Mouse (Mus musculus): ENCODE results near the gene Ercc2. TPM values are rescaled to one million over a fixed set of nuclear protein-coding genes. Genes with fewer than 3 reads are reported as not detected.

Ercc2 gene
- total and polyA plus RNA-seq, 3 experiments = 34.4 to 44.5 TPM; not detected in 1

DNA sequence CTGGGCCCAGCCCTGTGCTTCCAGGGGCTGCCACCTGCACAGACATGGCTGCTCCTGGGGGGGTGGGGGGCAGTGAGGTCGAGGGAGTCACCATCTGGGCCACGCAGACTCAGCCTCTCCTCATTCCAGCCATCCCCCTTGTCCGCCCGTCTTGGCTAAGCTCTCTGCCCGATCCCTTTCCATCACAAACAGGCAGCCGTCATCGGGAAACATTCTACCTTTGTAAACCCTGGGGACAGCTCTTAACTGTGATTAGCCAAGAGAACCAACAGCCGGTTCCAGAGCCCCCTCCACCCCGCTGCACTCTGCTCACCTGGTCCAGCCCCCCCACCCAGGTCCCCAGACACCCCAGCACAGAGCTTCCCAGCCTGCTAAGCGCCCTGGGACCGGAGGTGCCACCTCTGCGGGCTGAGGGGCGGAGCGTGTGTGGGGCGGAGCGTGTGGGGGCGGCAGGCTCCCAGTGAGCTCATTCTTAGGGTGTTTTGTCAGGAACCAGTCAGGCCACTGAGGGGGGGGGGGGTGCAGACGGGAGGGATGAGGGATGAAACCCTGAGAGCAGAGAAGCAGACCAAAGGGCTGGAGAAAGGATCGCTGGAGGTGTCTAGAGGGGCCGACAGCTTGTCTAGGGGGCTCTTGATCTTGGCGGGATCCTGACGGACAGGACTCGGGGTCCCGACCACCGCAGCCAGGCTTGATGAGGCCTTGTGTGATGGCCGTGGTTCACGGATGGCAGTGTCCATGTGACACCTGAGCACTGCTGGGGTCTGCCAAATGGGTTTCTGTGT lies 17.9 kb downstream of the Ercc2 start:
- TF ChIP-seq SIN3A (IDR thresholded peaks at IDR 0.05; ENCODE audit: low read length) = no peak
- TF ChIP-seq CHD1 (IDR thresholded peaks at IDR 0.05; ENCODE audit: low read depth, low read length) = no peak
- TF ChIP-seq UBTF (IDR thresholded peaks at IDR 0.05; ENCODE audit: borderline replicate concordance, insufficient read depth, low read depth, low read length) = no peak
- no peak for TF ChIP-seq MXI1 (IDR thresholded peaks at IDR 0.05; ENCODE audit: low read depth, low read length)
- no peak for TF ChIP-seq ETS1 (IDR thresholded peaks at IDR 0.05; ENCODE audit: low read depth, low read length)
- no peak for TF ChIP-seq USF1 (IDR thresholded peaks at IDR 0.05; ENCODE audit: low read depth, low read length)
- no peak for TF ChIP-seq RCOR1 (IDR thresholded peaks at IDR 0.05; ENCODE audit: low read depth, low read length)
- Histone ChIP-seq H3K9me3 (replicated peaks; ENCODE audit: insufficient read depth, low read length) (no peaks in the 10 kb centered on the region), H3K27ac (ENCODE audit: control insufficient read depth, low read depth, low read length) (no peak overlapping the region), H3K27me3 (ENCODE audit: control insufficient read depth in 1 of 2, insufficient read depth in 2 of 2, low read length in 2 of 2) (no peaks in the 10 kb centered on the region), H3K9ac (ENCODE audit: control insufficient read depth, low read depth, low read length, poor library complexity, severe bottlenecking) (no peak overlapping the region), H3K36me3 (ENCODE audit: control insufficient read depth in 1 of 2, insufficient read depth in 2 of 2, low read length in 2 of 2) (no peaks in the 10 kb centered on the region; a peak in 1 of 4 replicates), H3K4me1 (ENCODE audit: control insufficient read depth in 1 of 2, insufficient read depth in 2 of 2, low read length in 2 of 2) (peaks cover 0 to 11% of the 10 kb centered on the region in 2 experiments; a peak in 3 of 4 replicates), H3K4me3 (ENCODE audit: control insufficient read depth in 1 of 2, insufficient read depth in 1 of 2, low read depth in 2 of 2, low read length in 2 of 2) (peak overlapping the region; percentile 7 to 47; a peak in 2 of 4 replicates), H3K79me2 (ENCODE audit: control insufficient read depth, insufficient read depth, low read length, poor library complexity) (no peaks in the 10 kb centered on the region)
- DNase-seq (ENCODE audit: low read depth, low spot score) = peak; percentile 42

- Histone ChIP-seq H3K27ac (ENCODE audit: control insufficient read depth, low read depth, low read length) (no peak overlapping the region), H3K79me2 (ENCODE audit: control insufficient read depth, insufficient read depth, low read length, poor library complexity) (no peaks in the 10 kb centered on the region; the same call in 1 of the 2 replicates), H3K36me3 (ENCODE audit: control insufficient read depth in 1 of 2, insufficient read depth in 2 of 2, low read length in 2 of 2) (no peaks in the 10 kb centered on the region; a peak in 1 of 4 replicates), H3K9ac (ENCODE audit: control insufficient read depth, low read depth, low read length, poor library complexity, severe bottlenecking) (no peak overlapping the region), H3K27me3 (ENCODE audit: control insufficient read depth in 1 of 2, insufficient read depth in 2 of 2, low read length in 2 of 2) (no peaks in the 10 kb centered on the region), H3K4me1 (ENCODE audit: control insufficient read depth in 1 of 2, insufficient read depth in 2 of 2, low read length in 2 of 2) (peaks cover 0 to 13% of the 10 kb centered on the region in 2 experiments; a peak in 3 of 4 replicates), H3K4me3 (ENCODE audit: control insufficient read depth in 1 of 2, insufficient read depth in 1 of 2, low read depth in 2 of 2, low read length in 2 of 2) (no peak overlapping the region), H3K9me3 (replicated peaks; ENCODE audit: insufficient read depth, low read length) (no peaks in the 10 kb centered on the region)
- no peak for DNase-seq (ENCODE audit: low read depth, low spot score)
- TF ChIP-seq CTCF (IDR thresholded peaks at IDR 0.05 in 2 of 3, conservative IDR thresholded peaks at IDR 0.05 in 1 of 3; ENCODE audit: control insufficient read depth in 1 of 3, insufficient read depth in 1 of 3, low read depth in 2 of 3, low read length in 3 of 3, poor library complexity in 1 of 3, severe bottlenecking in 1 of 3) (peak in 1 of 3 experiments; percentile 20; a peak in 1 of 6 replicates), RCOR1 (IDR thresholded peaks at IDR 0.05; ENCODE audit: low read depth, low read length) (no peak), GATA1 (IDR thresholded peaks at IDR 0.05; ENCODE audit: low read depth, low read length) (no peak), MAZ (IDR thresholded peaks at IDR 0.05; ENCODE audit: low read depth, low read length) (no peak), GABPA (IDR thresholded peaks at IDR 0.05; ENCODE audit: low read depth, low read length) (no peak), EP300 (IDR thresholded peaks at IDR 0.05; ENCODE audit: low read depth in 1 of 2, low read length in 2 of 2) (no peak)
Observed at GRCm38 (mm10) chr7:19400946-19401345, 19.1 kb downstream of the Ercc2 start.

All from MEL (cell line).